Comparison of ENCODE assay signal across 8 mouse cellular contexts in genomic region chr9:57146451-57147066, GRCm38 (mm10). TPM values are rescaled to one million over a fixed set of nuclear protein-coding genes. Genes with fewer than 3 reads are reported as not detected.
DNase-seq lines count a peak whose midpoint lies in the region; ATAC-seq and TF ChIP-seq lines count a peak whose summit lies in the region.

No protein-coding gene starts in this region.

- no peak overlapping the region for H3K27ac ChIP-seq in forebrain, embryonic 12.5 days
- no peak overlapping the region for H3K27ac ChIP-seq in forebrain, embryonic 14.5 days (ENCODE audit: low read depth, low read length)
- peak overlapping the region; percentile 92 for H3K27ac ChIP-seq in layer of hippocampus, adult 2 months
- H3K27ac ChIP-seq in bone marrow macrophage, adult 2 months (ENCODE audit: insufficient read depth, low read depth, low read length), result no peak overlapping the region
- no peak overlapping the region for H3K27ac ChIP-seq in limb, embryonic 15.5 days

- DNase-seq in forebrain, embryonic 14.5 days (ENCODE audit: low spot score), result no peak
- no peak for DNase-seq in layer of hippocampus, adult 2 months (ENCODE audit: low spot score in 2 of 2)
- DNase-seq in layer of hippocampus, postnatal 36 days, result no peak
- DNase-seq in right cerebral cortex, adult 18-20 months, result no peak

- H3K4me3 ChIP-seq in forebrain, embryonic 12.5 days (replicated peaks), result no peak overlapping the region
- no peak overlapping the region for H3K4me3 ChIP-seq in forebrain, embryonic 14.5 days (ENCODE audit: low read depth, low read length)
- H3K4me3 ChIP-seq in layer of hippocampus, adult 2 months, result no peak overlapping the region; the same call in 1 of the 2 replicates
- H3K4me3 ChIP-seq in bone marrow macrophage, adult 2 months (ENCODE audit: insufficient read depth, low read length), result peak overlapping the region; percentile 73; the same call in 1 of the 2 replicates
- peak overlapping the region; percentile 58; the same call in 1 of the 2 replicates for H3K4me3 ChIP-seq in limb, embryonic 15.5 days

- WGBS in forebrain, embryonic 12.5 days, result 88% methylated on average over 17 of the region's 17 CpGs
- 87% methylated on average over 17 of the region's 17 CpGs for WGBS in forebrain, embryonic 14.5 days
- WGBS in limb, embryonic 15.5 days, result 85% methylated on average over 17 of the region's 17 CpGs

- H3K9ac ChIP-seq in forebrain, embryonic 12.5 days, result no peak overlapping the region
- H3K9ac ChIP-seq in forebrain, embryonic 14.5 days (ENCODE audit: low read length), result no peak overlapping the region
- H3K9ac ChIP-seq in limb, embryonic 15.5 days, result no peak overlapping the region

- no peak for TF ChIP-seq CTCF in layer of hippocampus, adult 2 months (conservative IDR thresholded peaks at IDR 0.05)
- no peak for TF ChIP-seq CTCF in bone marrow macrophage, adult 2 months (IDR thresholded peaks at IDR 0.05; ENCODE audit: low read depth, low read length)

- H3K4me1 ChIP-seq in forebrain, embryonic 12.5 days, result peaks cover 15% of the 10 kb centered on the region
- H3K4me1 ChIP-seq in forebrain, embryonic 14.5 days (ENCODE audit: control insufficient read depth, insufficient read depth, low read length), result peaks cover 11% of the 10 kb centered on the region
- peaks cover 23% of the 10 kb centered on the region for H3K4me1 ChIP-seq in bone marrow macrophage, adult 2 months (ENCODE audit: control insufficient read depth, insufficient read depth, low read length)
- H3K4me1 ChIP-seq in limb, embryonic 15.5 days, result peaks cover 18% of the 10 kb centered on the region

- peak overlapping the region; percentile 75; the same call in 1 of the 2 replicates for H3K4me2 ChIP-seq in forebrain, embryonic 12.5 days
- H3K4me2 ChIP-seq in forebrain, embryonic 14.5 days (ENCODE audit: low read length), result no peak overlapping the region
- no peak overlapping the region for H3K4me2 ChIP-seq in limb, embryonic 15.5 days

- no peak for TF ChIP-seq POLR2A in bone marrow macrophage, adult 2 months (IDR thresholded peaks at IDR 0.05; ENCODE audit: borderline replicate concordance, low read depth, low read length)

- H3K9me3 ChIP-seq in forebrain, embryonic 12.5 days, result no peaks in the 10 kb centered on the region
- no peaks in the 10 kb centered on the region for H3K9me3 ChIP-seq in forebrain, embryonic 14.5 days (replicated peaks; ENCODE audit: control insufficient read depth, low read length)
- H3K9me3 ChIP-seq in limb, embryonic 15.5 days, result no peaks in the 10 kb centered on the region

- no peaks in the 10 kb centered on the region for H3K27me3 ChIP-seq in forebrain, embryonic 12.5 days
- H3K27me3 ChIP-seq in forebrain, embryonic 14.5 days (replicated peaks; ENCODE audit: control insufficient read depth, insufficient read depth, low read length), result no peaks in the 10 kb centered on the region
- no peaks in the 10 kb centered on the region for H3K27me3 ChIP-seq in limb, embryonic 15.5 days

- H3K36me3 ChIP-seq in forebrain, embryonic 12.5 days (replicated peaks), result peaks cover 24% of the 10 kb centered on the region
- H3K36me3 ChIP-seq in forebrain, embryonic 14.5 days (ENCODE audit: control insufficient read depth, insufficient read depth, low read length), result peaks cover 23% of the 10 kb centered on the region
- peaks cover 27% of the 10 kb centered on the region for H3K36me3 ChIP-seq in limb, embryonic 15.5 days

- no peak for ATAC-seq in forebrain, embryonic 12.5 days (ENCODE audit: low FRiP score)
- ATAC-seq in forebrain, embryonic 14.5 days, result no peak
- ATAC-seq in limb, embryonic 15.5 days (ENCODE audit: insufficient number of reproducible peaks, low FRiP score, low TSS enrichment, low read depth), result no peak
- ATAC-seq in megakaryocyte progenitor cell, adult 5-6 weeks (replicated peaks; ENCODE audit: poor library complexity), result no peak

RNA-seq across cellular contexts. Expression of gene Neil1, which starts 1.5 kb away (rescaled TPM):
- 6.1 TPM in 2 replicates for polyA plus RNA-seq in forebrain, embryonic 12.5 days (2016; fragmentation: Nextera tagmentation; extraction: Ambion mirVana)
- polyA plus RNA-seq in forebrain, embryonic 14.5 days (2014; fragmentation: Nextera tagmentation; extraction: Ambion mirVana), result 5.5 and 7.0 TPM in 2 replicates
- 10 to 100 TPM in 1 of 2 experiments, 1 to 10 TPM in 1; 8.9 to 10.2 TPM for total RNA-seq in layer of hippocampus, adult 2 months (2021)
- 1 to 10 TPM; 7.7 to 8.5 TPM for total RNA-seq in layer of hippocampus, postnatal 36 days (2021)
- polyA plus RNA-seq in bone marrow macrophage, adult 2 months (2012; ENCODE audit: insufficient read depth, insufficient read length, missing spikeins), result 11.0 and 12.5 TPM in 2 replicates
- 8.6 and 9.6 TPM in 2 replicates for polyA plus RNA-seq in limb, embryonic 15.5 days (2015; fragmentation: Nextera tagmentation; extraction: Ambion mirVana)
- 3.5 and 4.1 TPM in 2 replicates for total RNA-seq in megakaryocyte progenitor cell, adult 5-6 weeks (2015)
- total RNA-seq in megakaryocyte progenitor cell, adult 5-6 weeks (2017), result 2.4 and 4.9 TPM in 2 replicates

RNA-seq across cellular contexts. Expression of gene Commd4, which starts 11.6 kb away (rescaled TPM):
- polyA plus RNA-seq in forebrain, embryonic 12.5 days (2016; fragmentation: Nextera tagmentation; extraction: Ambion mirVana), result 108 TPM in 2 replicates
- polyA plus RNA-seq in forebrain, embryonic 14.5 days (2014; fragmentation: Nextera tagmentation; extraction: Ambion mirVana), result 164 and 191 TPM in 2 replicates
- 10 to 100 TPM; 94.5 to 94.7 TPM for total RNA-seq in layer of hippocampus, adult 2 months (2021)
- total RNA-seq in layer of hippocampus, postnatal 36 days (2021), result 10 to 100 TPM; 83.4 to 89.3 TPM
- polyA plus RNA-seq in bone marrow macrophage, adult 2 months (2012; ENCODE audit: insufficient read depth, insufficient read length, missing spikeins), result 67.7 and 71.5 TPM in 2 replicates
- 93.7 and 94.6 TPM in 2 replicates for polyA plus RNA-seq in limb, embryonic 15.5 days (2015; fragmentation: Nextera tagmentation; extraction: Ambion mirVana)
- 74.4 and 76.3 TPM in 2 replicates for total RNA-seq in megakaryocyte progenitor cell, adult 5-6 weeks (2015)
- 92.0 and 128 TPM in 2 replicates for total RNA-seq in megakaryocyte progenitor cell, adult 5-6 weeks (2017)

RNA-seq across cellular contexts. Expression of gene Man2c1, which starts 16.1 kb away (rescaled TPM):
- polyA plus RNA-seq in forebrain, embryonic 12.5 days (2016; fragmentation: Nextera tagmentation; extraction: Ambion mirVana), result 50.8 and 52.1 TPM in 2 replicates
- 24.4 and 34.3 TPM in 2 replicates for polyA plus RNA-seq in forebrain, embryonic 14.5 days (2014; fragmentation: Nextera tagmentation; extraction: Ambion mirVana)
- 100 to 1,000 TPM; 162 to 175 TPM for total RNA-seq in layer of hippocampus, adult 2 months (2021)
- total RNA-seq in layer of hippocampus, postnatal 36 days (2021), result 100 to 1,000 TPM; 145 to 168 TPM
- polyA plus RNA-seq in bone marrow macrophage, adult 2 months (2012; ENCODE audit: insufficient read depth, insufficient read length, missing spikeins), result 83.8 and 117 TPM in 2 replicates
- 64.6 and 67.1 TPM in 2 replicates for polyA plus RNA-seq in limb, embryonic 15.5 days (2015; fragmentation: Nextera tagmentation; extraction: Ambion mirVana)
- 42.4 and 53.8 TPM in 2 replicates for total RNA-seq in megakaryocyte progenitor cell, adult 5-6 weeks (2015)
- total RNA-seq in megakaryocyte progenitor cell, adult 5-6 weeks (2017), result 50.6 and 61.7 TPM in 2 replicates

Comparison
In these comparisons a context has a peak if more than half of its experiments do, and no peak if none do; other contexts are left out.
1. H3K4me3 ChIP-seq: peak in bone marrow macrophage, adult 2 months (single experiment) and limb, embryonic 15.5 days (single experiment); none in forebrain, embryonic 12.5 days (single experiment), forebrain, embryonic 14.5 days (single experiment) and layer of hippocampus, adult 2 months (single experiment).